Mouse (Mus musculus): ENCODE measurements at regions not wholly inside any gene's neighbourhood (a gene's known extent, or its start where the extent isn't known, plus 50 kb on each side); places are given as distances from the start of the nearest gene placed in this dataset.

DNA sequence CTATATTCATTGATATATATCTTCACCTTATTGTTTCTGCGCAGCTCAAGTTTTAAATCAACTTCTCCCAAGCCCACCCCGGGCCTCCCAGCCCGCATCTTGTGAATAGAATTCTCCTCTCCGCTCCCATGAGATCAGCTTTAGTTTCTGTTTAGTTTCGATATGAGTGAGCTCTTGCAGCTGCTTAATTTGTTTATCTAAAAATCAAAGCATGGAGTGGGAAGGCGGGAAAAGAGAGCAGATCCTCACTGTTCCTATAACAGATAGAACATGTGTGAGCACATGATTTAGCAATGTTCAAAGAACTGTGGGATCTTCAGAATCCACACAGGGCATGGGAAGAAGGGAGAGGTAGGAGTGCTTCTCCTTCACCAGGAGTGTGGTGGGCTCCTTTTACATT, 117.6 kb upstream of the Adamts3 start:
- Histone ChIP-seq H3K4me3 (replicated peaks) (no peak overlapping the region), H3K9me3 (no peaks in the 10 kb centered on the region), H3K9ac (no peak overlapping the region), H3K4me2 (no peak overlapping the region), H3K4me1 (no peaks in the 10 kb centered on the region), H3K36me3 (replicated peaks) (no peaks in the 10 kb centered on the region), H3K27ac (no peak overlapping the region), H3K27me3 (no peaks in the 10 kb centered on the region)
- WGBS = 90% methylated on average over 6 of the region's 6 CpGs
- no peak for ATAC-seq (ENCODE audit: low FRiP score)

DNA sequence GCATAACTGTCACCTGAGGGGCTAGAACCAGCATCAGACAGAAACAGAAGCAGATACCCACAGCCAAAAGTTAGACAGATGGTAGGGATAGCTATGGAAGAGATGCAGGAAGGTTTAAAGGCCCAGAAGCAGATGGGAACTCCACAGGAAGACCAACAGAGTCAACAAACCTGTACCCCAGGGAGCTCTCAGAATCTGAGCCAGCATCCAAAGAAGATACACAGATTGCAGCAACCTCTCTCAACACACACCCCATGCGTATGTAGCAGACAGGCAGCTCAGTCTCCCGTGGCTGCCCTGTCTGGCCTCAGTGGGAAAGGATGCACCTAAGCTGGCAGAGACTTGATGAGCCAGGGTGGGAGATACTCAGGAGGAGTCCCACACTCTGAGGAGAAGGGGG, 108.4 kb upstream of the Adamts3 start:
- no peak for ATAC-seq (ENCODE audit: low FRiP score)
- no peaks in the 10 kb centered on the region for H3K9me3 ChIP-seq
- no peak overlapping the region for H3K4me3 ChIP-seq (replicated peaks)
- no peaks in the 10 kb centered on the region for H3K27me3 ChIP-seq
- H3K4me1 ChIP-seq = no peaks in the 10 kb centered on the region
- H3K9ac ChIP-seq = no peak overlapping the region
- WGBS = 76% methylated on average over 2 of the region's 2 CpGs
- H3K4me2 ChIP-seq = no peak overlapping the region
- H3K36me3 ChIP-seq (replicated peaks) = no peaks in the 10 kb centered on the region
- no peak overlapping the region for H3K27ac ChIP-seq

DNA sequence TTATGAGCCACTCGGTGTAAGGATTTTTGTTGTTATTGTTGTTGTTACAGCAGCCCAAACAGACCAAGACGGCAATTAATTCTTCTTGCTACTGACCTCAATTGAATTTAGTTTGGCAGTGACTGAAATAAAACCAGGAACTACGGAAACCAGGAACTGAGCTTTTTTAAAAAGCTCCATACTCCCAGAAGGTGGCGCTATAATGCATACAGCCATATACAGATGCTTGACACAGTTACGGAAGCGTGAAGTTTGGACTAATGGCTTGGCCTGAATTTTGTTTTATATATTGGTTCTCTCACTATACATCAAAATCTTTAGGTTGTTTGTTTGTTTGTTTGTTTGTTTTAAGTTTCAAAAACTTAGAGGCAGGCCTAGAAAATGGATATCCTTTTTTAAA, 98.5 kb upstream of the Adamts3 start:
- Histone ChIP-seq H3K4me2 (no peak overlapping the region), H3K9me3 (no peaks in the 10 kb centered on the region), H3K27me3 (no peaks in the 10 kb centered on the region), H3K9ac (no peak overlapping the region), H3K27ac (no peak overlapping the region), H3K4me3 (replicated peaks) (no peak overlapping the region), H3K36me3 (replicated peaks) (no peaks in the 10 kb centered on the region), H3K4me1 (no peaks in the 10 kb centered on the region)
- no peak for ATAC-seq (ENCODE audit: low FRiP score)
- 66% methylated on average over 6 of the region's 6 CpGs for WGBS

DNA sequence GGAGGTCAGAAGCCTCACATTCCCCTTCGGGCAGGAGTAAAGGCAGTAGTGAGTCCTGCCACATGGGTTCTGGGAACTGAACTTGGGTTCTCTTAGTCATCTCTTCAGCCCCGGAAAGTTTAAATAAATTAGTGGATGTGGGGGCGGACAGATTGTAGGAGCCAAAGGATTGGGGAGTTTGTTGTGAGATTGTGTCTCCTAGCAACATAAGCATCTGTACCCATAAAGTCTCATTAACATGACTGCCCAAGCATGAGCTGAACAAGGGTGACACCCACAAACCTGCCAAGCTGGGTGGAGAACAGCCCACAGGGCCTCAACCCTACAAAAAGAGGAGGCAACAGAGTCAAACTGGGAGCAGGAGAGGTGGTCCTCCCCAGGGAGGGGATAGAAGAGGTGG, 97.1 kb upstream of the Adamts3 start:
- H3K4me2 ChIP-seq = no peak overlapping the region
- no peaks in the 10 kb centered on the region for H3K27me3 ChIP-seq
- H3K9me3 ChIP-seq = no peaks in the 10 kb centered on the region
- no peak overlapping the region for H3K4me3 ChIP-seq (replicated peaks)
- 88% methylated on average over 3 of the region's 3 CpGs for WGBS
- H3K36me3 ChIP-seq (replicated peaks) = no peaks in the 10 kb centered on the region
- H3K4me1 ChIP-seq = no peaks in the 10 kb centered on the region
- ATAC-seq (ENCODE audit: low FRiP score) = no peak
- no peak overlapping the region for H3K9ac ChIP-seq
- no peak overlapping the region for H3K27ac ChIP-seq

- no peaks in the 10 kb centered on the region for H3K36me3 ChIP-seq (replicated peaks)
- no peak for ATAC-seq (ENCODE audit: low FRiP score)
- H3K4me1 ChIP-seq = no peaks in the 10 kb centered on the region
- H3K27me3 ChIP-seq = no peaks in the 10 kb centered on the region
- WGBS = 88% methylated on average over 11 of the region's 11 CpGs
- H3K9me3 ChIP-seq = no peaks in the 10 kb centered on the region
- no peak overlapping the region for H3K9ac ChIP-seq
- no peak overlapping the region for H3K4me3 ChIP-seq (replicated peaks)
- no peak overlapping the region for H3K4me2 ChIP-seq
- no peak overlapping the region for H3K27ac ChIP-seq
Observed at GRCm38 (mm10) chr5:89952611-89953010, 69.5 kb upstream of the Adamts3 start.

- Histone ChIP-seq H3K4me3 (replicated peaks) (no peak overlapping the region), H3K9ac (no peak overlapping the region), H3K4me2 (no peak overlapping the region), H3K4me1 (peaks cover 20% of the 10 kb centered on the region), H3K27me3 (no peaks in the 10 kb centered on the region), H3K36me3 (replicated peaks) (no peaks in the 10 kb centered on the region), H3K9me3 (no peaks in the 10 kb centered on the region), H3K27ac (no peak overlapping the region)
- ATAC-seq (ENCODE audit: low FRiP score) = no peak
- WGBS = 90% methylated on average over 3 of the region's 3 CpGs
Observed at GRCm38 (mm10) chr5:89945660-89945925, 62.5 kb upstream of the Adamts3 start.

GRCm38 (mm10) chr5:89944855-89945659, 61.9 kb upstream of the Adamts3 start:
- WGBS = 72% methylated on average over 5 of the region's 5 CpGs
- Histone ChIP-seq H3K27ac (no peak overlapping the region), H3K4me2 (no peak overlapping the region), H3K4me3 (replicated peaks) (no peak overlapping the region), H3K27me3 (no peaks in the 10 kb centered on the region), H3K9ac (no peak overlapping the region), H3K4me1 (peaks cover 20% of the 10 kb centered on the region), H3K36me3 (replicated peaks) (no peaks in the 10 kb centered on the region), H3K9me3 (no peaks in the 10 kb centered on the region)
- ATAC-seq (ENCODE audit: low FRiP score) = no peak

DNA sequence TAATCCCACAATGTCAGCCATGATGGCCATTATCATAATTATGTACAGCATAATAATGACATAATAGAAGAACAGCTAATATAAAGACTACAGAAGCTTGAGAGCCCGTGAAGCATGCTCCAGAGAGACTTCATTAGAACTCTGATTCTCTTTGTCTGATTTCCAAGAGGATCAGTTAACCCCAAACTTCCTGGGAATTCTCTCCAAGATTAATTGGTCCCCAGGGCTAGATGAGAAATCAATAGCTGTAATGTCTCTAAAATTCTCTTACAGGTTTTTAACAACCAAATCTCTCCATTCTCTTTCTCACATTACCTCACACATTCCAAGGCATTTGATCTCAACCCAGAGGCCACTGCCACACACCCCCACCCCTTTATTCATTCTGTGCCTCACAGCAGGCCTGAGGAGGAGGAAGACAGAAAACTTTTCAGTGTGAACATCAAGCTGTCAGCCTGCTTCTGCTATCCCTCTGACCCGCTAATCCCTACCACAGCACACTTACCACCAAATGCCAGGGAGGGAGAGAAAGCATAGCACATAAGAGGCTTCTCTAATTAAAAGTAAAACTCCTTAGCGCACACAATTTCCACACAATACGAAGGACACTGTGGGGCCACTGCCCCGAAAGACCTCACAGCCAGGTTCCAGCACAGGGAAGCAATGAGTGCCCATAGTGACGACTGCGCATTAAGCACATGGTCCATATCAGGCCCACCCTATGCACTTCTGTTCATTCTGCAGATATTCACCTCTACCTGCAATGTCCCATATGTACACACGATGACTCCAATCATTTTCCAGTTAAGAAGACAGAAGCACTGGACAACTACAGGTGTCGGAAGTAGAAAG, 60.4 kb upstream of the Adamts3 start:
- H3K4me1 ChIP-seq = peaks cover 20% of the 10 kb centered on the region
- H3K9me3 ChIP-seq = 0 out of 2 replicates have a peak, but pooled peaks cover 5% of the 10 kb centered on the region
- no peaks in the 10 kb centered on the region for H3K36me3 ChIP-seq (replicated peaks)
- WGBS = 16% methylated on average over 9 of the region's 9 CpGs
- H3K27ac ChIP-seq = no peak overlapping the region
- H3K4me2 ChIP-seq = no peak overlapping the region; the same call in 1 of the 2 replicates
- H3K9ac ChIP-seq = no peak overlapping the region
- H3K27me3 ChIP-seq = no peaks in the 10 kb centered on the region
- no peak overlapping the region for H3K4me3 ChIP-seq (replicated peaks)
- ATAC-seq (ENCODE audit: low FRiP score) = peak; percentile 83

GRCm38 (mm10) chr5:89942244-89942643, 59.1 kb upstream of the Adamts3 start:
- ATAC-seq (ENCODE audit: low FRiP score) = no peak
- no peak overlapping the region for H3K4me2 ChIP-seq
- no peak overlapping the region for H3K4me3 ChIP-seq (replicated peaks)
- 0 out of 2 replicates have a peak, but pooled peaks cover 5% of the 10 kb centered on the region for H3K9me3 ChIP-seq
- no peaks in the 10 kb centered on the region for H3K27me3 ChIP-seq
- no peaks in the 10 kb centered on the region for H3K36me3 ChIP-seq (replicated peaks)
- no peak overlapping the region for H3K27ac ChIP-seq
- H3K9ac ChIP-seq = no peak overlapping the region
- peaks cover 20% of the 10 kb centered on the region for H3K4me1 ChIP-seq
- 26% methylated on average over 4 of the region's 4 CpGs for WGBS

DNA sequence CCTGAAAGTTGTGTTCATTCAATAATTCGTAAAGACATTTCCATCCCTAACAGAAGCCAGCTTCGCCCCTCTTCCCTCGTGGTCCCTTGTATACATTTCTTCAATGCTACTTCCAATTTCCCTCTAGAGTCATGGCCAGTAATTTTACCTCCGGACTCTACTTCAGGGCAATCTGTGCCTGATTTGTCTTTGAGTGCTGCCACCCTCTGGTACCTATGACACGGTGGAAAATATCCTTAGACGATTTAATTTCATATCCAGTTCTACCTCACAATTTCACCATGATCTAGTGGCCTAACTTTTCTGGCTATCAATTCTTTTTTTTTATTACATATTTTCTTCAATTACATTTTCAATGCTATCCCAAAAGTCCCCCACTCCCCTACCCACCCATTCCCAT, 49.9 kb upstream of the Adamts3 start:
- H3K4me2 ChIP-seq = no peak overlapping the region
- H3K36me3 ChIP-seq (replicated peaks) = no peaks in the 10 kb centered on the region
- H3K27ac ChIP-seq = no peak overlapping the region
- H3K4me3 ChIP-seq (replicated peaks) = no peak overlapping the region
- no peak for ATAC-seq (ENCODE audit: low FRiP score)
- no peaks in the 10 kb centered on the region for H3K9me3 ChIP-seq
- no peaks in the 10 kb centered on the region for H3K27me3 ChIP-seq
- H3K9ac ChIP-seq = no peak overlapping the region
- WGBS = 89% methylated on average over 6 of the region's 6 CpGs
- no peaks in the 10 kb centered on the region for H3K4me1 ChIP-seq
